Mouse (Mus musculus) frontal cortex, postnatal 10 days (tissue): Measurements from ENCODE around the gene Cd5l.
A peak's percentile ranks its signal among the peaks of the same experiment; 100 is the strongest.

Source experiments
- DNase-seq, 2 experiments: peaks; one replicate each; pipeline ENCODE4 v3.0.0; 2022; ENCODE audit warnings: low spot score in 2 of 2, mixed read lengths in 1 of 2

The Cd5l gene

GRCm38 (mm10) chr3:87408171-87408570 is 50.5 kb downstream of the Cd5l start:
- no peak for DNase-seq

DNA sequence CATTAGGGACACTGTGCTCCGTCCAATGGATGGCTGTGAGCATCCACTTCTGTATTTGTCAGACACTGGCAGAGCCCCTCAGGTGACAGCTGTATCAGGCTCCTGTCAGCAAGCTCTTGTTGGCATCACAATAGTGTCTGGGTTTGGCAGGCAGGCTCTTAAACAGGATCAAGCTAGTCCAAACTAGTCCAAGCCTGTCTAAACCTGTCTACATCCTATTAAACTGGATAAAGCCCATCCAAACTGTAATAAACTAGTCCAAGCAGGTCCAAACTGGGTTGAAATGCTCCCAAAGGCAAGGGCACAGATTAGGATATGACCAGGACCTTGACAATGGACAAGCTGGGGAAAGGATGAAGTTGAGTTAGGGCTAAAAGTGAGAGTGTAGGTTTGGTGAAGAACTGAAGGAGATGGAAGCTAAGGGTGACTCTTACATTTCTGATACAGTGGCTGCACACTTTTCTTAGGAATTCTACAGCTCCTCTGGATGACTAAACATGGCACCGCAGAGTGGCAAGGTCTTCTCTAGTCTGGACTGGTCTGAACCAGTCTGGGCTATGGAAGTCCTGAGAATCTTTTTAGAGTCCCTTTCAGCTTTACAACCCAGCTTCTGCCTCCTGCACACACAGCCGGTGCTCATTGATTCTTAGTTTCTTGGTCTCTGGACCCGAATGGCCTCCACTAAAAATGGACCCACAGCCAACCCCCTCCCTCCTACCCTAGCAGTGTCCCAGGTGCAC is 51.7 kb downstream of the Cd5l start:
- DNase-seq = no peak

GRCm38 (mm10) chr3:87410605-87411004 is 52.9 kb downstream of the Cd5l start:
- DNase-seq = no peak

- DNase-seq = peak in 1 of 2 experiments; percentile 8
Observed at GRCm38 (mm10) chr3:87411150-87411549, 53.5 kb downstream of the Cd5l start.

DNA sequence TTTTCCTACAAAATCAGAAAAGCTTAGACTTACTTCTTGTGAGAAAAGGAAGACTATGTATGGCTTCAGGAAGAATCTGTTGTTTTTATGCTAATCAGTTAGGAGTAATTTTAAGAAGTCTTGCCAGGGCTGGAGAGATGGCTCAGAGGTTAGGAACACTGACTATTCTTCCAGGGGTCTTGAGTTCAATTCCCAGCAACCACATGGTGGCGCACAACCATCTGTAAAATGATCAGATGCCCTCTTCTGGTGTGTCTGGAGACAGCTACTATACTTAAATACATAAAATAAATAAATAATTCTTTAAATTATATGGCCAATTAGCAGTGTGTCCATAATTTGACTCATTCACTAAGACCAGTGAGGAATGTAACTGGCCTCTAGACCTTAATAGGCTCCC is 63.0 kb downstream of the Cd5l start:
- no peak for DNase-seq
